14 mouse cellular contexts compared by ENCODE assay signal in genomic region chr10:76704358-76704757, GRCm38 (mm10). TPM values are rescaled to one million over a fixed set of nuclear protein-coding genes. Genes with fewer than 3 reads are reported as not detected.
DNase-seq lines count a peak whose midpoint lies in the region.
"Had no signal": no experiment of that assay in that cellular context is flagged by ENCODE, and none has a peak within 500 bp of the region (broad histone marks: within the 10 kb centered on the region; RNA-seq: fewer than 3 reads in every experiment).

No protein-coding gene starts in this region.

- DNase-seq in gastrocnemius, adult 18-20 months (ENCODE audit: low spot score), result peak; percentile 71
- DNase-seq in gastrocnemius, postnatal 14 days, result no peak
- peak; percentile 86 for DNase-seq in heart, adult 11 months
- no peak for DNase-seq in heart, postnatal 4 days
- DNase-seq in skeletal muscle tissue, adult 2 months (ENCODE audit: low read depth, low spot score), result peak; percentile 72
- DNase-seq: adrenal gland, adult 8-10 months; adrenal gland, postnatal 14 days; adrenal gland, postnatal 36 days; B cell, adult 2 months; cerebellum, adult 11-12 months; cerebellum, adult 2 months; cerebellum, adult 9-10 months; cerebellum, postnatal 10 days; cerebellum, postnatal 25 days had no signal

- intact Hi-C loops in gastrocnemius, postnatal 14 days (cut with DNase I; ENCODE audit: low total_unique reads), result no loop called here

RNA-seq across cellular contexts. Expression of gene Col6a1, which starts 21.6 kb away (rescaled TPM):
- 10 to 100 TPM; 28.2 to 28.5 TPM for total RNA-seq in gastrocnemius, adult 18-20 months (2021)
- 100 to 1,000 TPM; 223 to 260 TPM for total RNA-seq in gastrocnemius, postnatal 14 days (2021)
- total RNA-seq in heart, postnatal 4 days (2021), result 100 to 1,000 TPM; 153 to 163 TPM

Comparison
In these comparisons a context has a peak if more than half of its experiments do, and no peak if none do; other contexts are left out.
1. DNase-seq: peak in gastrocnemius, adult 18-20 months (single experiment), heart, adult 11 months (single experiment) and skeletal muscle tissue, adult 2 months (single experiment); none in gastrocnemius, postnatal 14 days (single experiment) and heart, postnatal 4 days (single experiment).
2. RNA of gene Col6a1, which starts 21.6 kb away (total RNA-seq): 223 to 260 TPM in gastrocnemius, postnatal 14 days and 153 to 163 TPM in heart, postnatal 4 days; 28.2 to 28.5 TPM in gastrocnemius, adult 18-20 months; every median in the first group is over 4 times any median in the second.